Mouse (Mus musculus) embryonic facial prominence, embryonic 10.5 days (tissue): ENCODE results near the gene Irf9. TPM values are rescaled to one million over a fixed set of nuclear protein-coding genes. Genes with fewer than 3 reads are reported as not detected.

ENCODE experiments used
- DNase-seq: peaks from one replicate; pipeline ENCODE4 v3.0.0-alpha.2; 2017; ENCODE audit warnings: low spot score
- H3K27ac ChIP-seq: fragments of 300-500 bp; sonication (generic); replicated peaks from 2 replicates; pipeline ENCODE4 v1.5.1; 2016; ENCODE audit warnings: mild to moderate bottlenecking
- H3K27me3 ChIP-seq: fragments of 300-500 bp; sonication (generic); replicated peaks from 2 replicates; pipeline ENCODE4 v1.6.1; 2016; ENCODE audit warnings: low read depth, mild to moderate bottlenecking; ENCODE audit not compliant: poor library complexity, severe bottlenecking
- H3K36me3 ChIP-seq: fragments of 300-500 bp; sonication (generic); replicated peaks from 2 replicates; pipeline ENCODE4 v1.6.1; 2016; ENCODE audit warnings: mild to moderate bottlenecking, moderate library complexity
- H3K4me1 ChIP-seq: fragments of 300-500 bp; sonication (generic); 2 replicates; pipeline ENCODE4 v1.6.1; 2016
- H3K4me3 ChIP-seq: fragments of 300-500 bp; sonication (generic); 2 replicates; pipeline ENCODE4 v1.5.1; 2016; ENCODE audit warnings: mild to moderate bottlenecking, moderate library complexity
- H3K9me3 ChIP-seq: fragments of 300-500 bp; sonication (generic); 2 replicates; pipeline ENCODE4 v1.6.1; 2016; ENCODE audit warnings: mild to moderate bottlenecking
- WGBS: fragments of 180-500 bp; shearing (Covaris S2); methylation state at CpG from one replicate; pipeline ENCODE4 v1.1.7; 2016; 5-methylcytosine and 5-hydroxymethylcytosine counted together
- polyA plus RNA-seq: library from polyadenylated mRNA; unstranded; fragments of >200 nt; fragmentation: Nextera tagmentation; extraction: Ambion mirVana; gene quantifications from 2 replicates; pipeline ENCODE4 v1.2.1, GENCODE M21; 2016

Irf9 gene
- polyA plus RNA-seq, 1 experiment from 2014 or later, result 8.0 TPM

- H3K36me3 ChIP-seq, result peaks cover 95% of the 10 kb centered on the region
- peaks cover 20% of the 10 kb centered on the region for H3K4me1 ChIP-seq
- 19% methylated on average over 19 of the region's 19 CpGs for WGBS
Observed at GRCm38 (mm10) chr14:55603633-55604576, 534 bp downstream of the Irf9 start.

GRCm38 (mm10) chr14:55604823-55605222 is 1.5 kb downstream of the Irf9 start:
- H3K36me3 ChIP-seq, result peaks cover 95% of the 10 kb centered on the region
- H3K27me3 ChIP-seq, result no peaks in the 10 kb centered on the region
- 90% methylated on average over 11 of the region's 11 CpGs for WGBS
- no peak overlapping the region for H3K27ac ChIP-seq
- peak overlapping the region; percentile 46; the same call in 1 of the 2 replicates for H3K4me3 ChIP-seq
- peaks cover 20% of the 10 kb centered on the region for H3K4me1 ChIP-seq
- H3K9me3 ChIP-seq, result no peaks in the 10 kb centered on the region
- no peak for DNase-seq

More at GRCm38 (mm10) chr14:55603633-55604576, 534 bp downstream of the Irf9 start:
- no peaks in the 10 kb centered on the region for H3K9me3 ChIP-seq
- peak overlapping the region; percentile 46 for H3K4me3 ChIP-seq
- H3K27ac ChIP-seq, result peak overlapping the region; percentile 74
- peak; percentile 87 for DNase-seq
- no peaks in the 10 kb centered on the region for H3K27me3 ChIP-seq

- WGBS, result 93% methylated on average over 16 of the region's 16 CpGs
- H3K4me3 ChIP-seq, result no peak overlapping the region
- no peaks in the 10 kb centered on the region for H3K9me3 ChIP-seq
- peaks cover 89% of the 10 kb centered on the region for H3K36me3 ChIP-seq
- no peaks in the 10 kb centered on the region for H3K27me3 ChIP-seq
- H3K4me1 ChIP-seq, result peaks cover 20% of the 10 kb centered on the region
- no peak for DNase-seq
- H3K27ac ChIP-seq, result no peak overlapping the region
Observed at GRCm38 (mm10) chr14:55605743-55606459, 2.5 kb downstream of the Irf9 start.

- no peak overlapping the region for H3K4me3 ChIP-seq
- H3K4me1 ChIP-seq, result peaks cover 14% of the 10 kb centered on the region
- H3K9me3 ChIP-seq, result no peaks in the 10 kb centered on the region
- H3K27ac ChIP-seq, result no peak overlapping the region
- WGBS, result 92% methylated on average over 6 of the region's 6 CpGs
- H3K27me3 ChIP-seq, result no peaks in the 10 kb centered on the region
- peaks cover 65% of the 10 kb centered on the region for H3K36me3 ChIP-seq
- DNase-seq, result no peak
Observed at GRCm38 (mm10) chr14:55608339-55608738, 5.0 kb downstream of the Irf9 start.

- Histone ChIP-seq H3K4me1 (peaks cover 12% of the 10 kb centered on the region; the same call in 1 of the 2 replicates), H3K27ac (no peak overlapping the region), H3K9me3 (no peaks in the 10 kb centered on the region), H3K36me3 (peaks cover 20% of the 10 kb centered on the region), H3K4me3 (no peak overlapping the region), H3K27me3 (no peaks in the 10 kb centered on the region)
- 76% methylated on average over 6 of the region's 6 CpGs for WGBS
- no peak for DNase-seq
Observed at GRCm38 (mm10) chr14:55613346-55613745, 10.0 kb downstream of the Irf9 start.

GRCm38 (mm10) chr14:55614565-55615178 is 11.3 kb downstream of the Irf9 start:
- peaks cover 20% of the 10 kb centered on the region; the same call in 1 of the 2 replicates for H3K4me1 ChIP-seq
- WGBS, result 80% methylated on average over 7 of the region's 7 CpGs

GRCm38 (mm10) chr14:55615876-55616275 is 12.5 kb downstream of the Irf9 start:
- no peaks in the 10 kb centered on the region for H3K9me3 ChIP-seq
- peaks cover 9% of the 10 kb centered on the region; the same call in 1 of the 2 replicates for H3K27me3 ChIP-seq
- no peak overlapping the region for H3K4me3 ChIP-seq
- WGBS, result 33% methylated on average over 2 of the region's 2 CpGs
- H3K36me3 ChIP-seq, result no peaks in the 10 kb centered on the region
- no peak overlapping the region for H3K27ac ChIP-seq
- H3K4me1 ChIP-seq, result peaks cover 20% of the 10 kb centered on the region; the same call in 1 of the 2 replicates
- DNase-seq, result no peak

More at GRCm38 (mm10) chr14:55614565-55615178, 11.3 kb downstream of the Irf9 start:
- H3K27ac ChIP-seq, result no peak overlapping the region
- H3K36me3 ChIP-seq, result peaks cover 7% of the 10 kb centered on the region
- peaks cover 6% of the 10 kb centered on the region; the same call in 1 of the 2 replicates for H3K27me3 ChIP-seq
- H3K9me3 ChIP-seq, result no peaks in the 10 kb centered on the region
- no peak overlapping the region for H3K4me3 ChIP-seq
- no peak for DNase-seq

- Histone ChIP-seq H3K36me3 (no peaks in the 10 kb centered on the region), H3K27ac (no peak overlapping the region), H3K4me1 (peaks cover 20% of the 10 kb centered on the region; the same call in 1 of the 2 replicates), H3K27me3 (peaks cover 9% of the 10 kb centered on the region; the same call in 1 of the 2 replicates), H3K9me3 (no peaks in the 10 kb centered on the region), H3K4me3 (no peak overlapping the region)
- WGBS, result 87% methylated on average over 2 of the region's 2 CpGs
- no peak for DNase-seq
Observed at GRCm38 (mm10) chr14:55616844-55617243, 13.5 kb downstream of the Irf9 start.

GRCm38 (mm10) chr14:55617822-55618221 is 14.5 kb downstream of the Irf9 start, which contains the start of gene Rec8:
Gene Rec8 (plus strand): TSS chr14:55618037.
- H3K4me3 ChIP-seq, result peak within 1 kb of the TSS; percentile 41
- no peaks in the 10 kb centered on the region for H3K9me3 ChIP-seq
- WGBS, result 23% methylated on average over 21 of the region's 21 CpGs
- H3K4me1 ChIP-seq, result peaks cover 20% of the 10 kb centered on the region; the same call in 1 of the 2 replicates
- H3K36me3 ChIP-seq, result 0 out of 2 replicates have a peak, but pooled peaks cover 3% of the 10 kb centered on the region
- no peak within 1 kb of the TSS; the same call in 1 of the 2 replicates for H3K27ac ChIP-seq
- peaks cover 9% of the 10 kb centered on the region; the same call in 1 of the 2 replicates for H3K27me3 ChIP-seq
- DNase-seq, result peak; percentile 64

GRCm38 (mm10) chr14:55618486-55619195 is 15.3 kb downstream of the Irf9 start:
- Histone ChIP-seq H3K27ac (no peak overlapping the region; the same call in 1 of the 2 replicates), H3K9me3 (no peaks in the 10 kb centered on the region), H3K36me3 (peaks cover 11% of the 10 kb centered on the region), H3K4me1 (peaks cover 20% of the 10 kb centered on the region; the same call in 1 of the 2 replicates), H3K27me3 (peaks cover 9% of the 10 kb centered on the region; the same call in 1 of the 2 replicates), H3K4me3 (peak overlapping the region; percentile 41)
- peak; percentile 31 for DNase-seq
- 53% methylated on average over 22 of the region's 22 CpGs for WGBS

- no peaks in the 10 kb centered on the region for H3K4me1 ChIP-seq
- peaks cover 100% of the 10 kb centered on the region for H3K36me3 ChIP-seq
- no peak for DNase-seq
- no peaks in the 10 kb centered on the region for H3K9me3 ChIP-seq
- no peak overlapping the region for H3K4me3 ChIP-seq
- no peaks in the 10 kb centered on the region for H3K27me3 ChIP-seq
- no peak overlapping the region for H3K27ac ChIP-seq
- 91% methylated on average over 27 of the region's 27 CpGs for WGBS
Observed at GRCm38 (mm10) chr14:55628077-55628827, 24.9 kb downstream of the Irf9 start.
